Comparison of ENCODE assay signal across 13 mouse cellular contexts in the genomic region with DNA sequence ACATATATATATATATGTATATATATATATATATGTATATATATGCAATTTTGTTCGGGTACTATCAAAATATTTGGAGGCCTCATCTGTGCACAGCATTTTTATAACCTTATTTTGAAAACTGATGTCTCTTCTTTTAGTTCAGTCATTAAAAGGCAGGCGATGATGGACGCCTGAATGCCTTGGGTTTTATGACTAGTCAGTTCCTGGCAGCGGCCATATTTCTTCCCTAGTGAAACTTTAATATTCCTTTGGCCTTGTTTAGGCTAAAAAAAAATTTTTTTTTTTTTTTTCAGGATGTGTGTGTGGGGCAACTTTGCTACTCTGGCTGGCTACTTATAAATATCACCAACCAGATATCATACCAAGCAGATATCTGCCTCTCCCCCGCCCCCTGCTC.
A peak's percentile ranks its signal among the peaks of the same experiment; 100 is the strongest.
DNase-seq lines count a peak whose midpoint lies in the region; ATAC-seq and TF ChIP-seq lines count a peak whose summit lies in the region.
"Had no signal": no experiment of that assay in that cellular context is flagged by ENCODE, and none has a peak within 500 bp of the region (broad histone marks: within the 10 kb centered on the region; RNA-seq: fewer than 3 reads in every experiment).

No protein-coding gene starts in this region.

- no peaks in the 10 kb centered on the region for H3K9me3 ChIP-seq in heart, embryonic 16.5 days (replicated peaks; ENCODE audit: control insufficient read depth, low read length)
- H3K9me3 ChIP-seq in lung, embryonic 16.5 days (ENCODE audit: control insufficient read depth, low read length): no peaks in the 10 kb centered on the region; the same call in 1 of the 2 replicates
- no peaks in the 10 kb centered on the region for H3K9me3 ChIP-seq in midbrain, postnatal 0 days (ENCODE audit: low read length)
- H3K9me3 ChIP-seq: midbrain, embryonic 10.5 days had no signal

- no peaks in the 10 kb centered on the region for H3K36me3 ChIP-seq in heart, embryonic 16.5 days (ENCODE audit: control insufficient read depth, insufficient read depth)
- H3K36me3 ChIP-seq in lung, embryonic 16.5 days (ENCODE audit: control insufficient read depth, insufficient read depth, low read length): no peaks in the 10 kb centered on the region
- no peaks in the 10 kb centered on the region for H3K36me3 ChIP-seq in midbrain, postnatal 0 days (ENCODE audit: insufficient read depth, low read length)
- H3K36me3 ChIP-seq: heart, embryonic 12.5 days; midbrain, embryonic 10.5 days had no signal

- H3K27ac ChIP-seq in heart, embryonic 16.5 days (ENCODE audit: low read length): 0 out of 2 replicates have a peak overlapping the region, but pooled peaks have one; percentile 10
- peak overlapping the region; percentile 38; the same call in 1 of the 2 replicates for H3K27ac ChIP-seq in lung, embryonic 16.5 days (ENCODE audit: low read length)
- no peak overlapping the region for H3K27ac ChIP-seq in midbrain, postnatal 0 days (ENCODE audit: low read depth, low read length)

- no peak for DNase-seq in heart, postnatal 4 days
- no peak for DNase-seq in lung, postnatal 36 days
- peak; percentile 43 for DNase-seq in forelimb bud, embryonic 11.5 days (ENCODE audit: low read depth, low spot score)
- DNase-seq in T-cell, adult 2 months (ENCODE audit: low spot score): no peak
- DNase-seq in midbrain, postnatal 0 days (ENCODE audit: low spot score): no peak
- DNase-seq: cerebellum, adult 11-12 months; gastrocnemius, postnatal 36 days had no signal

- H3K9ac ChIP-seq in heart, embryonic 16.5 days (ENCODE audit: low read length): no peak overlapping the region
- H3K9ac ChIP-seq in lung, embryonic 16.5 days (ENCODE audit: low read length): no peak overlapping the region
- no peak overlapping the region for H3K9ac ChIP-seq in midbrain, postnatal 0 days (replicated peaks; ENCODE audit: low read length, poor library complexity, severe bottlenecking)
- H3K9ac ChIP-seq: heart, embryonic 12.5 days; lung, embryonic 14.5 days had no signal

- no peak overlapping the region for H3K4me3 ChIP-seq in heart, embryonic 16.5 days (ENCODE audit: low read length)
- H3K4me3 ChIP-seq in lung, embryonic 16.5 days (ENCODE audit: low read length): no peak overlapping the region
- H3K4me3 ChIP-seq in midbrain, postnatal 0 days (ENCODE audit: low read depth, low read length): no peak overlapping the region
- H3K4me3 ChIP-seq: heart, embryonic 12.5 days; midbrain, embryonic 10.5 days had no signal

- H3K27me3 ChIP-seq in heart, embryonic 16.5 days (ENCODE audit: control insufficient read depth, insufficient read depth, low read length): no peaks in the 10 kb centered on the region
- H3K27me3 ChIP-seq in lung, embryonic 16.5 days (ENCODE audit: control insufficient read depth, insufficient read depth, low read depth, low read length): no peaks in the 10 kb centered on the region
- no peaks in the 10 kb centered on the region for H3K27me3 ChIP-seq in midbrain, postnatal 0 days (ENCODE audit: insufficient read depth, low read length)
- H3K27me3 ChIP-seq: heart, embryonic 12.5 days had no signal

- ATAC-seq in heart, embryonic 16.5 days (replicated peaks; ENCODE audit: extremely low read depth, insufficient read depth, low FRiP score): no peak
- ATAC-seq in lung, embryonic 16.5 days (ENCODE audit: low read depth): no peak
- ATAC-seq in midbrain, postnatal 0 days (ENCODE audit: low FRiP score): no peak

- peaks cover 7% of the 10 kb centered on the region; the same call in 1 of the 2 replicates for H3K4me1 ChIP-seq in heart, embryonic 16.5 days (ENCODE audit: control insufficient read depth, insufficient read depth, low read length)
- H3K4me1 ChIP-seq in lung, embryonic 16.5 days (replicated peaks; ENCODE audit: control insufficient read depth, insufficient read depth, low read length): peaks cover 17% of the 10 kb centered on the region
- H3K4me1 ChIP-seq in midbrain, postnatal 0 days (ENCODE audit: insufficient read depth, low read length): no peaks in the 10 kb centered on the region

- no peak overlapping the region for H3K4me2 ChIP-seq in heart, embryonic 16.5 days (ENCODE audit: low read depth, low read length)
- H3K4me2 ChIP-seq in lung, embryonic 16.5 days (ENCODE audit: low read depth, low read length): no peak overlapping the region
- no peak overlapping the region for H3K4me2 ChIP-seq in midbrain, postnatal 0 days (ENCODE audit: low read depth, low read length, poor library complexity, severe bottlenecking)
- H3K4me2 ChIP-seq: liver, embryonic 11.5 days had no signal

- TF ChIP-seq CTCF in midbrain, postnatal 0 days (IDR thresholded peaks at IDR 0.05): no peak

- WGBS in heart, embryonic 16.5 days: 85% methylated on average over 5 of the region's 5 CpGs
- 71% methylated on average over 5 of the region's 5 CpGs for WGBS in lung, embryonic 16.5 days
- 83% methylated on average over 5 of the region's 5 CpGs for WGBS in midbrain, postnatal 0 days
